Mouse (Mus musculus) ES-E14 (cell line): ENCODE results near the gene Dock9.

Source experiments
- HCFC1 ChIP-seq: IDR thresholded peaks from 2 replicates; pipeline ENCODE4 v1.6.1; 2012; ENCODE audit warnings: low read length, inconsistent platforms, borderline replicate concordance; ENCODE audit not compliant: insufficient read depth
- MAFK ChIP-seq: IDR thresholded peaks from 2 replicates; pipeline ENCODE4 v1.6.1; 2014; ENCODE audit warnings: mild to moderate bottlenecking, low read depth, low read length, inconsistent platforms; ENCODE audit not compliant: insufficient read depth
- ZC3H11A ChIP-seq: IDR thresholded peaks from 2 replicates; pipeline ENCODE4 v1.6.1; 2012; ENCODE audit warnings: low read depth, mild to moderate bottlenecking, inconsistent platforms, low read length, borderline replicate concordance

GRCm38 (mm10) chr14:121534501-121534900, 263.1 kb downstream of the Dock9 start:
- TF ChIP-seq MAFK (no peak), ZC3H11A (no peak), HCFC1 (no peak)
